ENCODE assay signal across 8 mouse cellular contexts in genomic region chr1:181353200-181354097, GRCm38 (mm10). TPM values are rescaled to one million over a fixed set of nuclear protein-coding genes. Genes with fewer than 3 reads are reported as not detected.
DNase-seq lines count a peak whose midpoint lies in the region; ATAC-seq and TF ChIP-seq lines count a peak whose summit lies in the region.

No protein-coding gene starts in this region.

- peak overlapping the region; percentile 63 for H3K4me3 ChIP-seq in heart, embryonic 13.5 days
- no peak overlapping the region for H3K4me3 ChIP-seq in CH12.LX (replicated peaks in 1 of 3; ENCODE audit: low read depth in 2 of 3, low read length in 2 of 3, poor library complexity in 1 of 3)
- peak overlapping the region; percentile 53 for H3K4me3 ChIP-seq in embryonic facial prominence, embryonic 11.5 days (ENCODE audit: low read depth, low read length)
- peak overlapping the region; percentile 55 for H3K4me3 ChIP-seq in intestine, embryonic 15.5 days (replicated peaks)
- peak overlapping the region; percentile 64 for H3K4me3 ChIP-seq in midbrain, embryonic 13.5 days (replicated peaks)

- dilution Hi-C loops in CH12.LX (cut with MboI; ENCODE audit: extremely low pct_ligation_motif_present, extremely low pct_unique_long_range_greater_than_20kb, low sequenced_read_pairs): no loop called here

- intact Hi-C loops in heart, postnatal 14 days (cut with DNase I): no loop called here

- no peak for TF ChIP-seq CTCF in CH12.LX (conservative IDR thresholded peaks at IDR 0.05 in 1 of 2, IDR thresholded peaks at IDR 0.05 in 1 of 2; ENCODE audit: low read depth in 2 of 2, low read length in 2 of 2)

- H3K27ac ChIP-seq in heart, embryonic 13.5 days (replicated peaks): no peak overlapping the region
- H3K27ac ChIP-seq in CH12.LX (ENCODE audit: insufficient read depth, low read depth): no peak overlapping the region
- H3K27ac ChIP-seq in embryonic facial prominence, embryonic 11.5 days (replicated peaks; ENCODE audit: low read depth, low read length): no peak overlapping the region
- no peak overlapping the region for H3K27ac ChIP-seq in intestine, embryonic 15.5 days
- H3K27ac ChIP-seq in midbrain, embryonic 13.5 days: no peak overlapping the region

- no peak for DNase-seq in heart, postnatal 14 days
- DNase-seq in CH12.LX (ENCODE audit: extremely low read depth): no peak
- DNase-seq in embryonic facial prominence, embryonic 11.5 days (ENCODE audit: low spot score): peak; percentile 14
- DNase-seq in cerebellum, postnatal 14 days: no peak
- no peak for DNase-seq in urinary bladder, postnatal 4 days (ENCODE audit: low spot score in 2 of 2)

- no peak; the same call in 1 of the 2 replicates for ATAC-seq in heart, embryonic 13.5 days (ENCODE audit: extremely low read depth, insufficient number of reproducible peaks, low FRiP score, low TSS enrichment)
- no peak for ATAC-seq in embryonic facial prominence, embryonic 11.5 days (replicated peaks; ENCODE audit: insufficient number of reproducible peaks, low FRiP score, low TSS enrichment, low read depth)
- peak; percentile 41; the same call in 1 of the 2 replicates for ATAC-seq in intestine, embryonic 15.5 days
- peak; percentile 28 for ATAC-seq in midbrain, embryonic 13.5 days

- 4% methylated on average over 33 of the region's 33 CpGs for WGBS in heart, embryonic 13.5 days
- 2% methylated on average over 33 of the region's 33 CpGs for WGBS in embryonic facial prominence, embryonic 11.5 days
- WGBS in intestine, embryonic 15.5 days: 4% methylated on average over 33 of the region's 33 CpGs
- WGBS in midbrain, embryonic 13.5 days: 5% methylated on average over 33 of the region's 33 CpGs

- TF ChIP-seq POLR2A in CH12.LX (IDR thresholded peaks at IDR 0.05; ENCODE audit: low read depth, low read length): no peak

- TF ChIP-seq EP300 in CH12.LX (IDR thresholded peaks at IDR 0.05; ENCODE audit: low read length): no peak

- H3K9ac ChIP-seq in heart, embryonic 13.5 days: peak overlapping the region; percentile 80
- H3K9ac ChIP-seq in CH12.LX (ENCODE audit: insufficient read depth, low read depth): no peak overlapping the region
- no peak overlapping the region for H3K9ac ChIP-seq in embryonic facial prominence, embryonic 11.5 days (replicated peaks; ENCODE audit: low read length)
- no peak overlapping the region for H3K9ac ChIP-seq in intestine, embryonic 15.5 days
- H3K9ac ChIP-seq in midbrain, embryonic 13.5 days (replicated peaks): peak overlapping the region; percentile 73

- peak overlapping the region; percentile 98 for H3K4me2 ChIP-seq in heart, embryonic 13.5 days
- no peak overlapping the region for H3K4me2 ChIP-seq in CH12.LX (ENCODE audit: insufficient read depth, low read depth, poor library complexity, severe bottlenecking)
- peak overlapping the region; percentile 99 for H3K4me2 ChIP-seq in embryonic facial prominence, embryonic 11.5 days (ENCODE audit: low read depth, low read length)
- peak overlapping the region; percentile 95 for H3K4me2 ChIP-seq in intestine, embryonic 15.5 days (replicated peaks)
- H3K4me2 ChIP-seq in midbrain, embryonic 13.5 days (replicated peaks): peak overlapping the region; percentile 99

- H3K4me1 ChIP-seq in heart, embryonic 13.5 days: peaks cover 20% of the 10 kb centered on the region
- H3K4me1 ChIP-seq in CH12.LX (ENCODE audit: control insufficient read depth in 1 of 2, insufficient read depth in 2 of 2): peaks cover 0 to 4% of the 10 kb centered on the region in 2 experiments; a peak in 1 of 4 replicates
- peaks cover 6% of the 10 kb centered on the region for H3K4me1 ChIP-seq in embryonic facial prominence, embryonic 11.5 days (ENCODE audit: control insufficient read depth, insufficient read depth, low read length)
- H3K4me1 ChIP-seq in intestine, embryonic 15.5 days (replicated peaks): peaks cover 19% of the 10 kb centered on the region
- H3K4me1 ChIP-seq in midbrain, embryonic 13.5 days (replicated peaks): peaks cover 21% of the 10 kb centered on the region

- H3K79me2 ChIP-seq in CH12.LX (replicated peaks; ENCODE audit: control insufficient read depth, extremely low read depth, insufficient read depth, poor library complexity, severe bottlenecking): no peaks in the 10 kb centered on the region

- no peak for TF ChIP-seq RAD21 in CH12.LX (IDR thresholded peaks at IDR 0.05; ENCODE audit: low read depth, low read length)

- H3K36me3 ChIP-seq in heart, embryonic 13.5 days: no peaks in the 10 kb centered on the region
- H3K36me3 ChIP-seq in CH12.LX (replicated peaks in 1 of 2; ENCODE audit: control insufficient read depth in 1 of 2, insufficient read depth in 1 of 2, low read length in 1 of 2): no peaks in the 10 kb centered on the region
- no peaks in the 10 kb centered on the region for H3K36me3 ChIP-seq in embryonic facial prominence, embryonic 11.5 days (replicated peaks; ENCODE audit: control insufficient read depth, insufficient read depth, low read depth, low read length)
- H3K36me3 ChIP-seq in intestine, embryonic 15.5 days: no peaks in the 10 kb centered on the region
- no peaks in the 10 kb centered on the region for H3K36me3 ChIP-seq in midbrain, embryonic 13.5 days

- no peaks in the 10 kb centered on the region for H3K9me3 ChIP-seq in heart, embryonic 13.5 days
- H3K9me3 ChIP-seq in CH12.LX (replicated peaks; ENCODE audit: low read length): no peaks in the 10 kb centered on the region
- H3K9me3 ChIP-seq in embryonic facial prominence, embryonic 11.5 days (replicated peaks; ENCODE audit: control insufficient read depth, low read length): no peaks in the 10 kb centered on the region
- no peaks in the 10 kb centered on the region for H3K9me3 ChIP-seq in intestine, embryonic 15.5 days
- H3K9me3 ChIP-seq in midbrain, embryonic 13.5 days: no peaks in the 10 kb centered on the region

- H3K27me3 ChIP-seq in heart, embryonic 13.5 days (replicated peaks): peaks cover 81% of the 10 kb centered on the region
- peaks cover 10% of the 10 kb centered on the region for H3K27me3 ChIP-seq in CH12.LX (replicated peaks)
- peaks cover 36% of the 10 kb centered on the region for H3K27me3 ChIP-seq in embryonic facial prominence, embryonic 11.5 days (ENCODE audit: control insufficient read depth, insufficient read depth, low read length)
- peaks cover 43% of the 10 kb centered on the region for H3K27me3 ChIP-seq in intestine, embryonic 15.5 days (replicated peaks)
- H3K27me3 ChIP-seq in midbrain, embryonic 13.5 days: peaks cover 56% of the 10 kb centered on the region

- in situ Hi-C loops in CH12.LX (cut with MboI; ENCODE audit: low pct_ligation_motif_present, low pct_unique_long_range_greater_than_20kb, low sequenced_read_pairs): no loop called here

TF ChIP-seq in CH12.LX, 34 proteins besides CTCF, POLR2A, EP300 and RAD21:
- no peak for TF ChIP-seq IRF4 (IDR thresholded peaks at IDR 0.05; ENCODE audit: low read depth, low read length)
- TF ChIP-seq TCF12 (IDR thresholded peaks at IDR 0.05; ENCODE audit: low read depth, low read length): no peak
- TF ChIP-seq POLR2AphosphoS2 (IDR thresholded peaks at IDR 0.05; ENCODE audit: low read depth, low read length): no peak
- TF ChIP-seq CHD2 (IDR thresholded peaks at IDR 0.05; ENCODE audit: low read length): no peak
- TF ChIP-seq BHLHE40 (IDR thresholded peaks at IDR 0.05; ENCODE audit: low read depth, low read length): peak; percentile 30; the same call in 1 of the 2 replicates
- TF ChIP-seq ZC3H11A (IDR thresholded peaks at IDR 0.05; ENCODE audit: low read depth, low read length): no peak
- no peak for TF ChIP-seq ZKSCAN1 (IDR thresholded peaks at IDR 0.05; ENCODE audit: borderline replicate concordance, low read depth, low read length)

RNA-seq across cellular contexts. Expression of gene Cnih3, which starts 1.0 kb away (rescaled TPM):
- polyA plus RNA-seq in heart, embryonic 13.5 days (2015; fragmentation: Nextera tagmentation; extraction: Ambion mirVana): 0.39 and 0.51 TPM in 2 replicates
- not detected for total RNA-seq in heart, postnatal 14 days (2021)
- total RNA-seq in CH12.LX (2012; rRNA removed) (not detected in 2 replicates), CH12.LX (2014; rRNA removed) (not detected in 2 replicates)
- polyA plus RNA-seq in CH12.LX (2012; ENCODE audit: insufficient read length, low read depth): not detected in 2 replicates
- 0.50 and 0.53 TPM in 2 replicates for polyA plus RNA-seq in embryonic facial prominence, embryonic 11.5 days (2014; fragmentation: Nextera tagmentation; extraction: Ambion mirVana)
- polyA plus RNA-seq in intestine, embryonic 15.5 days (2015; fragmentation: Nextera tagmentation; extraction: Ambion mirVana): 0.20 and 0.29 TPM in 2 replicates
- 2.6 and 3.8 TPM in 2 replicates for polyA plus RNA-seq in midbrain, embryonic 13.5 days (2015; fragmentation: Nextera tagmentation; extraction: Ambion mirVana)

Comparison
In these comparisons a context has a peak if more than half of its experiments do, and no peak if none do; other contexts are left out.
1. ATAC-seq: peak in intestine, embryonic 15.5 days (single experiment) and midbrain, embryonic 13.5 days (single experiment); none in heart, embryonic 13.5 days (single experiment) and embryonic facial prominence, embryonic 11.5 days (single experiment).
2. H3K4me3 ChIP-seq: peak in heart, embryonic 13.5 days (single experiment), embryonic facial prominence, embryonic 11.5 days (single experiment), intestine, embryonic 15.5 days (single experiment) and midbrain, embryonic 13.5 days (single experiment); none in CH12.LX (0 of 3).
3. H3K9ac ChIP-seq: peak in heart, embryonic 13.5 days (single experiment) and midbrain, embryonic 13.5 days (single experiment); none in CH12.LX (single experiment), embryonic facial prominence, embryonic 11.5 days (single experiment) and intestine, embryonic 15.5 days (single experiment).